Mouse (Mus musculus) midbrain, embryonic 13.5 days (tissue): ENCODE results near the gene Slc24a1. TPM values are rescaled to one million over a fixed set of nuclear protein-coding genes. Genes with fewer than 3 reads are reported as not detected.

Experiments
- ATAC-seq: fragments of 200-750 bp; cut with Nextera tagmentation; 2 replicates; pipeline ENCODE4 v1.8.0; 2017; ENCODE audit warnings: mild to moderate bottlenecking, moderate TSS enrichment, moderate library complexity
- H3K27ac ChIP-seq: fragments of 300-500 bp; sonication (generic); 2 replicates; pipeline ENCODE4 v1.5.1; 2015; ENCODE audit warnings: inconsistent platforms, mild to moderate bottlenecking, moderate library complexity
- H3K27me3 ChIP-seq: fragments of 300-500 bp; sonication (generic); 2 replicates; pipeline ENCODE4 v1.6.1; 2015; ENCODE audit warnings: mild to moderate bottlenecking, inconsistent platforms
- H3K36me3 ChIP-seq: fragments of 300-500 bp; sonication (generic); 2 replicates; pipeline ENCODE4 v1.6.1; 2015; ENCODE audit warnings: mild to moderate bottlenecking, inconsistent platforms
- H3K4me1 ChIP-seq: fragments of 300-500 bp; sonication (generic); replicated peaks from 2 replicates; pipeline ENCODE4 v1.6.1; 2015; ENCODE audit warnings: inconsistent platforms
- H3K4me2 ChIP-seq: fragments of 300-500 bp; sonication (generic); replicated peaks from 2 replicates; pipeline ENCODE4 v1.6.1; 2015; ENCODE audit warnings: moderate library complexity, mild to moderate bottlenecking, inconsistent platforms
- H3K4me3 ChIP-seq: fragments of 300-500 bp; sonication (generic); replicated peaks from 2 replicates; pipeline ENCODE4 v1.5.1; 2015; ENCODE audit warnings: mild to moderate bottlenecking, inconsistent platforms
- H3K9ac ChIP-seq: fragments of 300-500 bp; sonication (generic); replicated peaks from 2 replicates; pipeline ENCODE4 v1.6.1; 2015; ENCODE audit warnings: mild to moderate bottlenecking, inconsistent platforms
- H3K9me3 ChIP-seq: fragments of 300-500 bp; sonication (generic); 2 replicates; pipeline ENCODE4 v1.6.1; 2016; ENCODE audit warnings: mild to moderate bottlenecking, inconsistent platforms
- WGBS: fragments of 180-500 bp; shearing (Covaris S2); methylation state at CpG from one replicate; pipeline ENCODE4 v1.1.7; 2015; 5-methylcytosine and 5-hydroxymethylcytosine counted together
- polyA plus RNA-seq: library from polyadenylated mRNA; unstranded; fragments of >200 nt; fragmentation: Nextera tagmentation; extraction: Ambion mirVana; gene quantifications from 2 replicates; pipeline ENCODE4 v1.2.1, GENCODE M21; 2015

Slc24a1 gene
- polyA plus RNA-seq, 1 experiment from 2014 or later, result 0.03 TPM

DNA sequence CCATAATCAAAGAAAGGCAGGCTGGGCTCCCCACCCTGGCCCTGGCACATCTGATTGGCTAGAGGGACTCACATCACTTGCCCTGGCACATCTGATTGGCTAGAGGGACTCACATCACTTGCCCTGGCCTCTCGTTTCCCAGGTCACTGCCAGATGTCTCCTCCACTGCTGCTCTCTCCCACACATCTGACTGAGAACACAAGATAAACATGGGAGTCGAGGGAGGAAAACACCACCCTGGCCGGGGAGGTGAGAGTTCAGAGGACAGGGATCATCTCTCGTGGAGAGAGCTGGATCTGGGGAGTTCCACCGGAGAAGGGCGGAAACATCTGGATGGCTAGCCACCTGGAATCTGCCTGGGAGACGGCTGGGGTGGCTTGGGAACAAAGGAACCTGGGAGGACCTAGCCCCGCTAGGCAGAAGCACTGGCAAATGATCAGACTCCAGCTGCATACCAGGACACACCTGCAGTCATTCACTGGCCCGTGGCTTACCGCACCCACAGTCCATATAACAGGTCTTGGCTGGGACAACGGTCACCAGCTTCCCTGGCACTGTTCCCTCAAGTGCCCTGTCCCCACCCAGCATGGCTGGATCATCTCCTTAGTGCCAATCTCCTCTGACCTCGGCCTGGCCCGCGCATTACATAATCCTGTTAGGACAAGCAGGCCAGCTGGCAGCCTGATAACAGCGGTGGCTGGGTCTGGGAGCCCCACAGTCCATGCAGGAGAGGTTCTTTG lies 17.2 kb downstream of the Slc24a1 start:
- Histone ChIP-seq H3K36me3 (no peaks in the 10 kb centered on the region), H3K27me3 (no peaks in the 10 kb centered on the region), H3K27ac (0 out of 2 replicates have a peak overlapping the region, but pooled peaks have one; percentile 1), H3K4me2 (peak overlapping the region; percentile 26), H3K4me1 (peaks cover 12% of the 10 kb centered on the region), H3K4me3 (no peak overlapping the region), H3K9me3 (no peaks in the 10 kb centered on the region), H3K9ac (no peak overlapping the region)
- 57% methylated on average over 15 of the region's 15 CpGs for WGBS
- ATAC-seq, result peak; percentile 82

GRCm38 (mm10) chr9:64931751-64932610 lies 19.4 kb downstream of the Slc24a1 start:
- H3K36me3 ChIP-seq, result no peaks in the 10 kb centered on the region
- no peaks in the 10 kb centered on the region for H3K27me3 ChIP-seq
- no peak for ATAC-seq
- H3K27ac ChIP-seq, result no peak overlapping the region
- WGBS, result 78% methylated on average over 7 of the region's 7 CpGs
- H3K4me3 ChIP-seq, result no peak overlapping the region
- H3K9me3 ChIP-seq, result no peaks in the 10 kb centered on the region
- H3K4me2 ChIP-seq, result no peak overlapping the region
- H3K9ac ChIP-seq, result no peak overlapping the region
- peaks cover 12% of the 10 kb centered on the region for H3K4me1 ChIP-seq

- no peak for ATAC-seq
- Histone ChIP-seq H3K9ac (no peak overlapping the region), H3K4me1 (peaks cover 16% of the 10 kb centered on the region), H3K36me3 (no peaks in the 10 kb centered on the region), H3K27ac (no peak overlapping the region), H3K27me3 (no peaks in the 10 kb centered on the region), H3K4me2 (no peak overlapping the region), H3K4me3 (no peak overlapping the region), H3K9me3 (no peaks in the 10 kb centered on the region)
- WGBS, result 81% methylated on average over 4 of the region's 4 CpGs
These were observed 21.2 kb downstream of the Slc24a1 start for GRCm38 (mm10) chr9:64930256-64930655.

DNA sequence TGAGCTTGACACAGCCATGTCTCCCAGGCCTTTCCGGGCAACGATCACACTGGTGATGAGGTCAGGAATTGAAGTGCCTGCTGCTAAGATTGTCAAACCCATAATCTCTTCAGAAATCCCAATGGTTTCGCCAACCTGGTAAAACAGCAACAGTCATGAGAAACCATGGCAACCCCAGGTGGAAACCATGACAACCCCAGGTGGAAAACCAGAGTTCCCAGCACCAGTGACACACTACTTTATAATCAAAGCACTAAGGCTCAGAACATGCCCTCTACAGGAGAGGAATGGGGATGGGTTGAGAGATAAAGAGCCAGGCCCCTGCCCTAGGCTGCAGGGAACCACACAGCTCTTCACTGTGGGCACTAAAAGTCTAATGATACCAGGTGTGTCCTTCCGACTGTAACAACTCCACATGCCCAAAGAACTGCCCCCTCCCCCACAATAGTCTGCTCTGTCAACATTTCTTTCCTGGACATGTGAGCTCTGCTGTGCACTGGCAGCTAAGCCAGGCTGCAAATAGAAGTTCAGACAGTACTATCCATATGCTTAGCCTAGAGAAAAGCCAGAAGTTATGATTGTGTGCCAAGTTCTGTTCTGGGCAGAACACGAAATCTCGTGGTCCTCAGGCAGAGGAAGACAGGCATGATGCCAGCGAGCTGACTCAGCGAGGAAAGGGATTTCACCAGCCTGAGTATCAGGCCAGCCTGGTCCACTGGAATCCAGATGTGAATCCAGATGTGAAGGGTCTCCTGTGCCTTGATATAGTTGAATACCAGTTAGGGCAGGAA lies 25.0 kb downstream of the Slc24a1 start:
- no peak overlapping the region for H3K4me3 ChIP-seq
- H3K27ac ChIP-seq, result no peak overlapping the region
- H3K36me3 ChIP-seq, result no peaks in the 10 kb centered on the region
- 79% methylated on average over 8 of the region's 8 CpGs for WGBS
- H3K4me2 ChIP-seq, result no peak overlapping the region
- H3K9ac ChIP-seq, result no peak overlapping the region
- H3K9me3 ChIP-seq, result no peaks in the 10 kb centered on the region
- peaks cover 8% of the 10 kb centered on the region for H3K4me1 ChIP-seq
- ATAC-seq, result no peak
- H3K27me3 ChIP-seq, result no peaks in the 10 kb centered on the region

- H3K4me1 ChIP-seq, result peaks cover 8% of the 10 kb centered on the region
- 67% methylated on average over 5 of the region's 5 CpGs for WGBS
These were observed 25.6 kb downstream of the Slc24a1 start for GRCm38 (mm10) chr9:64925771-64926170.

GRCm38 (mm10) chr9:64918560-64918959 lies 32.8 kb downstream of the Slc24a1 start:
- no peak for ATAC-seq
- no peaks in the 10 kb centered on the region for H3K27me3 ChIP-seq

More at GRCm38 (mm10) chr9:64925771-64926170, 25.6 kb downstream of the Slc24a1 start:
- no peaks in the 10 kb centered on the region for H3K9me3 ChIP-seq
- H3K4me2 ChIP-seq, result no peak overlapping the region
- no peaks in the 10 kb centered on the region for H3K27me3 ChIP-seq
- no peak for ATAC-seq
- no peak overlapping the region for H3K4me3 ChIP-seq
- no peak overlapping the region for H3K27ac ChIP-seq
- H3K36me3 ChIP-seq, result no peaks in the 10 kb centered on the region
- H3K9ac ChIP-seq, result no peak overlapping the region

DNA sequence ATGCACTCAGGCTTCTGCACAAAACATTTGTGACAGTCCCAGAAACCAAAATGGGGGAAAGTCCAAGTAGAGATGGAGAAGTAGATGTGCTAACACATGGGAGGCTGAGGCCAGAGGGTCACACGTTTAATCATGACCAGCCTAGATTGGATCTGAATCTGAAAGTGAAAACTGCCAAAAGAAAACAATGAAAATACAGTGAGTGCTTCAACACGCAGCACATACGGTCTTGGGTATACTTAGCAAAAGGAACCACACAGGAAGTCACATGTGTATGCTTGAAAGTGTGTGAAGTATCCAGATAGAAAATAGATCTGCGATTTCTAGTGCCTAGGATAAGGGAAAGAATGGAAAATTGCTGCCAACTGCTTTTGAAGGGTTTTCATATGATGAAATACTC lies 36.8 kb downstream of the Slc24a1 start:
- Histone ChIP-seq H3K4me2 (no peak overlapping the region), H3K9ac (no peak overlapping the region), H3K36me3 (peaks cover 55% of the 10 kb centered on the region), H3K4me3 (no peak overlapping the region), H3K9me3 (no peaks in the 10 kb centered on the region), H3K27me3 (no peaks in the 10 kb centered on the region), H3K27ac (no peak overlapping the region), H3K4me1 (no peaks in the 10 kb centered on the region)
- no peak for ATAC-seq
- WGBS, result 87% methylated on average over 4 of the region's 4 CpGs

More at GRCm38 (mm10) chr9:64918560-64918959, 32.8 kb downstream of the Slc24a1 start:
- peaks cover 29% of the 10 kb centered on the region for H3K36me3 ChIP-seq
- peaks cover 3% of the 10 kb centered on the region; the same call in 1 of the 2 replicates for H3K4me1 ChIP-seq
- H3K4me3 ChIP-seq, result 0 out of 2 replicates have a peak overlapping the region, but pooled peaks have one; percentile 4
- no peaks in the 10 kb centered on the region for H3K9me3 ChIP-seq
- H3K27ac ChIP-seq, result no peak overlapping the region
- peak overlapping the region; percentile 34 for H3K4me2 ChIP-seq
- 40% methylated on average over 16 of the region's 16 CpGs for WGBS
- 0 out of 2 replicates have a peak overlapping the region, but pooled peaks have one; percentile 23 for H3K9ac ChIP-seq

GRCm38 (mm10) chr9:64913973-64914372 lies 37.4 kb downstream of the Slc24a1 start:
- no peaks in the 10 kb centered on the region for H3K4me1 ChIP-seq
- H3K27ac ChIP-seq, result no peak overlapping the region
- no peak overlapping the region for H3K4me3 ChIP-seq
- no peaks in the 10 kb centered on the region for H3K27me3 ChIP-seq
- no peak for ATAC-seq
- WGBS, result 92% methylated on average over 2 of the region's 2 CpGs
- no peak overlapping the region for H3K4me2 ChIP-seq
- H3K36me3 ChIP-seq, result peaks cover 58% of the 10 kb centered on the region
- H3K9me3 ChIP-seq, result no peaks in the 10 kb centered on the region
- no peak overlapping the region for H3K9ac ChIP-seq

- no peaks in the 10 kb centered on the region for H3K27me3 ChIP-seq
- H3K27ac ChIP-seq, result no peak overlapping the region
- 91% methylated on average over 4 of the region's 4 CpGs for WGBS
- no peaks in the 10 kb centered on the region for H3K4me1 ChIP-seq
- H3K9me3 ChIP-seq, result no peaks in the 10 kb centered on the region
- no peak overlapping the region for H3K9ac ChIP-seq
- H3K4me3 ChIP-seq, result no peak overlapping the region
- peaks cover 53% of the 10 kb centered on the region for H3K36me3 ChIP-seq
- ATAC-seq, result no peak
- no peak overlapping the region for H3K4me2 ChIP-seq
These were observed 38.0 kb downstream of the Slc24a1 start for GRCm38 (mm10) chr9:64913406-64913805.

DNA sequence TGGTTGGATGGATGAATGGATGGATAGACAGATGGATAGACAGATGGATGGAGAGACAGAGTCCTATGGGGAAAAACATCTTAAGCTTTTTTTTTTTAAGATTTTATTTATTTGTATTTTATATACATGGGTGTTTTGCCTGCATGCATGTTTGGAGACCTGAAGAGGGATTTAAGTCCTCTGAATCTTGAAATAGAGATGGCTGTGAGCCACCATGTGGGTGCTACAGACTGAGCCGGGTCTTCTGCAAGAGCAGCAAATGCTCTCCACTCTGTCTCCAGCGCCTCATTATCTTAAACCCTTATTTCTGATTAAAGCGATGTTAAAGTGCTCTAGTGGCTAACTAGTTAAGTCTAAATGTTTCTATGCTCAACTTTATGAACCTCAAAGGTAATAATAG lies 44.0 kb downstream of the Slc24a1 start:
- ATAC-seq, result no peak
- Histone ChIP-seq H3K4me2 (no peak overlapping the region), H3K9me3 (no peaks in the 10 kb centered on the region), H3K27me3 (no peaks in the 10 kb centered on the region), H3K4me1 (no peaks in the 10 kb centered on the region), H3K36me3 (peaks cover 49% of the 10 kb centered on the region), H3K4me3 (no peak overlapping the region), H3K9ac (no peak overlapping the region), H3K27ac (no peak overlapping the region)
- 89% methylated on average over 3 of the region's 3 CpGs for WGBS

DNA sequence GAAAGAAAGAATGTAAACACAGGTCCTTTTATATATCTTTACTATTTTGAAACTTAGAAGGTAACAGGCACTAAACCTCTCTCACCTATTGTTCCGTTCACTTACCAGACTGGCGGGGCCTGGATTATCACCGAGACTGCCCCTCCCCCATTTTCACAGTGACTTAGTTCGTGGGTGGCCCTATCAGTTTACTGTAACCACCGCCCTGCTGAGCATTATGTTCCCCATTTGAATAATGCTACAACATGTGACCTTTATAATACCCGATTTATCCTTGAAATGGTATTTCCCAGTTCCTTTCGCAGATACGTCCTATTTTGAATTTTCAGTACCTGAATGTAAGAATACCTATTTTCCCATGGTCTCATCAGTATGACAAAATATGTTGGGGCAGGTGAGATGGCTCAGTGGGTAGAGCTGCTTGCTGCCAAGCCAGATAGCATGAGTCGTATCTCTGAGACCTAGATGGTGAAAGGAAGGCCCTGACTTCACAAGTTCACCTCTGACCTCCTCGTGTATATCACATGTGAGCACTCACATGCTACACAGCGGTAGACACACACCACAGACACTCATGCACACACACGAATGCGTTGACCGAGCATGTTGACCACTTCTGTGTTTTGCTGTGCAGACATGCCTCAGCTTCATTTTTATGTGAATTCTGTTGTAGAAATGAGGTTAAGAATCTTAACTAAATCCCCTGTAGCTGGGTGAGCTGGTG lies 46.3 kb downstream of the Slc24a1 start:
- 91% methylated on average over 14 of the region's 14 CpGs for WGBS
- H3K4me2 ChIP-seq, result no peak overlapping the region
- H3K36me3 ChIP-seq, result peaks cover 39% of the 10 kb centered on the region
- no peaks in the 10 kb centered on the region for H3K27me3 ChIP-seq
- no peak overlapping the region for H3K4me3 ChIP-seq
- no peak overlapping the region for H3K27ac ChIP-seq
- H3K9me3 ChIP-seq, result no peaks in the 10 kb centered on the region
- H3K9ac ChIP-seq, result no peak overlapping the region
- no peak for ATAC-seq
- H3K4me1 ChIP-seq, result no peaks in the 10 kb centered on the region
